Mouse (Mus musculus) erythroblast, embryonic 14.5 days (primary cell): ENCODE results near the gene Mup22. TPM values are rescaled to one million over a fixed set of nuclear protein-coding genes. Genes with fewer than 3 reads are reported as not detected.
"Not testable (repeated sequence)": the region's sequence is repeated elsewhere in the genome, so short reads cannot be mapped to it uniquely, and the experiment has no call there.

ENCODE experiments used
- H3K27me3 ChIP-seq: 2 replicates; pipeline ENCODE4 v1.6.1; 2012; ENCODE audit warnings: inconsistent platforms; ENCODE audit not compliant: control insufficient read depth
- H3K36me3 ChIP-seq: 2 replicates; pipeline ENCODE4 v1.6.1; 2012; ENCODE audit warnings: mild to moderate bottlenecking, inconsistent platforms; ENCODE audit not compliant: control insufficient read depth
- H3K4me1 ChIP-seq: 2 replicates; pipeline ENCODE4 v1.6.1; 2012; ENCODE audit warnings: inconsistent platforms; ENCODE audit not compliant: control insufficient read depth
- H3K4me3 ChIP-seq: replicated peaks from 2 replicates; pipeline ENCODE3; 2012; ENCODE audit warnings: moderate library complexity, mild to moderate bottlenecking, inconsistent platforms
- H3K9me3 ChIP-seq: 2 replicates; pipeline ENCODE4 v1.6.1; 2012; ENCODE audit warnings: low read length, inconsistent platforms, mixed read lengths; ENCODE audit not compliant: control insufficient read depth
- polyA plus RNA-seq: library from polyadenylated mRNA; stranded (reverse); fragments of >175 nt; gene quantifications from 2 replicates; pipeline ENCODE4 v1.2.3, GENCODE M21; 2012

The Mup22 gene
- not detected in 2 replicates for polyA plus RNA-seq

- not testable (repeated sequence) for H3K9me3 ChIP-seq, H3K4me1 ChIP-seq, H3K4me3 ChIP-seq, H3K36me3 ChIP-seq, H3K27me3 ChIP-seq
Observed at GRCm38 (mm10) chr4:60821363-60821762, at the start of gene Mup22. Gene Mup22 (minus strand): TSS chr4:60821463.

GRCm38 (mm10) chr4:60840889-60841288 is 19.6 kb upstream of the Mup22 start:
- H3K9me3 ChIP-seq, H3K36me3 ChIP-seq, H3K27me3 ChIP-seq, H3K4me3 ChIP-seq, H3K4me1 ChIP-seq: not testable (repeated sequence)

Other genes with a start within 250 kb of the Mup22 start
- gene Mup10, start 239.3 kb downstream of the Mup22 start, polyA plus RNA-seq, result not detected in 2 replicates
- gene Mup11, start 159.1 kb downstream of the Mup22 start, polyA plus RNA-seq, result not detected in 2 replicates
- gene Mup12, start 80.1 kb downstream of the Mup22 start, polyA plus RNA-seq, result not detected in 2 replicates